Mouse (Mus musculus): ENCODE data around the gene Cobll1. TPM values are rescaled to one million over a fixed set of nuclear protein-coding genes. Genes with fewer than 3 reads are reported as not detected.
A peak's percentile ranks its signal among the peaks of the same experiment; 100 is the strongest.

Cobll1 gene
- polyA plus RNA-seq, 1 experiment from 2014 or later = 3.5 TPM

GRCm38 (mm10) chr2:65090986-65091385, 148.2 kb downstream of the Cobll1 start:
- no peak overlapping the region for H3K9ac ChIP-seq
- H3K4me3 ChIP-seq = no peak overlapping the region
- H3K36me3 ChIP-seq = no peaks in the 10 kb centered on the region
- no peaks in the 10 kb centered on the region for H3K27me3 ChIP-seq
- no peaks in the 10 kb centered on the region for H3K9me3 ChIP-seq (replicated peaks)
- ATAC-seq (ENCODE audit: low FRiP score) = no peak
- 77% methylated on average over 2 of the region's 2 CpGs for WGBS
- no peak overlapping the region for H3K4me2 ChIP-seq (replicated peaks)
- H3K27ac ChIP-seq = no peak overlapping the region
- no peaks in the 10 kb centered on the region for H3K4me1 ChIP-seq

- Histone ChIP-seq H3K9ac (no peak overlapping the region), H3K27me3 (no peaks in the 10 kb centered on the region), H3K27ac (no peak overlapping the region), H3K4me3 (no peak overlapping the region), H3K4me2 (replicated peaks) (no peak overlapping the region), H3K4me1 (no peaks in the 10 kb centered on the region), H3K9me3 (replicated peaks) (no peaks in the 10 kb centered on the region), H3K36me3 (no peaks in the 10 kb centered on the region)
- no peak for ATAC-seq (ENCODE audit: low FRiP score)
- 79% methylated on average over 3 of the region's 3 CpGs for WGBS
Observed at GRCm38 (mm10) chr2:65087197-65087596, 152.0 kb downstream of the Cobll1 start.

- no peak for ATAC-seq (ENCODE audit: low FRiP score)
- H3K36me3 ChIP-seq = no peaks in the 10 kb centered on the region
- no peaks in the 10 kb centered on the region for H3K9me3 ChIP-seq (replicated peaks)
- no peak overlapping the region for H3K4me2 ChIP-seq (replicated peaks)
- no peaks in the 10 kb centered on the region for H3K27me3 ChIP-seq
- no peak overlapping the region for H3K4me3 ChIP-seq
- H3K27ac ChIP-seq = no peak overlapping the region
- no peak overlapping the region for H3K9ac ChIP-seq
- no peaks in the 10 kb centered on the region for H3K4me1 ChIP-seq
Observed at GRCm38 (mm10) chr2:65083411-65083810, 155.8 kb downstream of the Cobll1 start.

- WGBS = 50% methylated on average over 3 of the region's 3 CpGs
- Histone ChIP-seq H3K36me3 (no peaks in the 10 kb centered on the region), H3K9ac (no peak overlapping the region), H3K27ac (no peak overlapping the region), H3K9me3 (replicated peaks) (no peaks in the 10 kb centered on the region), H3K4me2 (replicated peaks) (no peak overlapping the region), H3K4me3 (no peak overlapping the region), H3K4me1 (no peaks in the 10 kb centered on the region), H3K27me3 (no peaks in the 10 kb centered on the region)
- no peak for ATAC-seq (ENCODE audit: low FRiP score)
Observed at GRCm38 (mm10) chr2:65077544-65077943, 161.7 kb downstream of the Cobll1 start.

GRCm38 (mm10) chr2:65075840-65076239, 163.4 kb downstream of the Cobll1 start:
- no peaks in the 10 kb centered on the region for H3K27me3 ChIP-seq
- H3K36me3 ChIP-seq = no peaks in the 10 kb centered on the region
- 88% methylated on average over 5 of the region's 5 CpGs for WGBS
- H3K4me1 ChIP-seq = no peaks in the 10 kb centered on the region
- no peak overlapping the region for H3K4me3 ChIP-seq
- H3K9ac ChIP-seq = no peak overlapping the region
- no peaks in the 10 kb centered on the region for H3K9me3 ChIP-seq (replicated peaks)
- H3K4me2 ChIP-seq (replicated peaks) = no peak overlapping the region
- peak overlapping the region; percentile 35; the same call in 1 of the 2 replicates for H3K27ac ChIP-seq
- peak; percentile 16; the same call in 1 of the 2 replicates for ATAC-seq (ENCODE audit: low FRiP score)

GRCm38 (mm10) chr2:65075431-65075830, 163.8 kb downstream of the Cobll1 start:
- Histone ChIP-seq H3K36me3 (no peaks in the 10 kb centered on the region), H3K27ac (peak overlapping the region; percentile 35; the same call in 1 of the 2 replicates), H3K27me3 (no peaks in the 10 kb centered on the region), H3K9me3 (replicated peaks) (no peaks in the 10 kb centered on the region), H3K4me1 (no peaks in the 10 kb centered on the region), H3K9ac (no peak overlapping the region), H3K4me2 (replicated peaks) (no peak overlapping the region), H3K4me3 (no peak overlapping the region)
- WGBS = 68% methylated on average over 4 of the region's 4 CpGs
- peak; percentile 54 for ATAC-seq (ENCODE audit: low FRiP score)

GRCm38 (mm10) chr2:65072205-65072604, 167.0 kb downstream of the Cobll1 start:
- Histone ChIP-seq H3K4me2 (replicated peaks) (no peak overlapping the region), H3K9ac (no peak overlapping the region), H3K27me3 (no peaks in the 10 kb centered on the region), H3K4me3 (no peak overlapping the region), H3K36me3 (no peaks in the 10 kb centered on the region), H3K9me3 (replicated peaks) (no peaks in the 10 kb centered on the region), H3K4me1 (no peaks in the 10 kb centered on the region), H3K27ac (no peak overlapping the region)
- WGBS = 87% methylated on average over 3 of the region's 3 CpGs
- ATAC-seq (ENCODE audit: low FRiP score) = no peak

- Histone ChIP-seq H3K4me2 (replicated peaks) (no peak overlapping the region), H3K36me3 (no peaks in the 10 kb centered on the region), H3K9me3 (replicated peaks) (no peaks in the 10 kb centered on the region), H3K9ac (no peak overlapping the region), H3K27me3 (no peaks in the 10 kb centered on the region), H3K4me1 (no peaks in the 10 kb centered on the region), H3K4me3 (no peak overlapping the region), H3K27ac (no peak overlapping the region)
- 84% methylated on average over 2 of the region's 2 CpGs for WGBS
- ATAC-seq (ENCODE audit: low FRiP score) = no peak
Observed at GRCm38 (mm10) chr2:65053764-65054163, 185.4 kb downstream of the Cobll1 start.

GRCm38 (mm10) chr2:65052191-65053012, 186.8 kb downstream of the Cobll1 start:
- Histone ChIP-seq H3K36me3 (no peaks in the 10 kb centered on the region), H3K9me3 (replicated peaks) (no peaks in the 10 kb centered on the region), H3K4me3 (no peak overlapping the region), H3K9ac (no peak overlapping the region), H3K27ac (no peak overlapping the region), H3K4me1 (no peaks in the 10 kb centered on the region), H3K4me2 (replicated peaks) (no peak overlapping the region), H3K27me3 (no peaks in the 10 kb centered on the region)
- WGBS = 94% methylated on average over 6 of the region's 6 CpGs
- ATAC-seq (ENCODE audit: low FRiP score) = no peak

- no peaks in the 10 kb centered on the region for H3K4me1 ChIP-seq
- H3K4me3 ChIP-seq = no peak overlapping the region
- no peaks in the 10 kb centered on the region for H3K36me3 ChIP-seq
- 90% methylated on average over 3 of the region's 3 CpGs for WGBS
- ATAC-seq (ENCODE audit: low FRiP score) = no peak
- H3K27ac ChIP-seq = no peak overlapping the region
- no peak overlapping the region for H3K9ac ChIP-seq
- H3K4me2 ChIP-seq (replicated peaks) = no peak overlapping the region
- no peaks in the 10 kb centered on the region for H3K9me3 ChIP-seq (replicated peaks)
- no peaks in the 10 kb centered on the region for H3K27me3 ChIP-seq
Observed at GRCm38 (mm10) chr2:65050776-65051175, 188.4 kb downstream of the Cobll1 start.

GRCm38 (mm10) chr2:65048234-65049017, 190.8 kb downstream of the Cobll1 start:
- H3K27me3 ChIP-seq = no peaks in the 10 kb centered on the region
- no peak for ATAC-seq (ENCODE audit: low FRiP score)
- H3K9ac ChIP-seq = no peak overlapping the region
- H3K9me3 ChIP-seq (replicated peaks) = no peaks in the 10 kb centered on the region
- no peak overlapping the region for H3K27ac ChIP-seq
- no peaks in the 10 kb centered on the region for H3K36me3 ChIP-seq
- H3K4me2 ChIP-seq (replicated peaks) = no peak overlapping the region
- H3K4me1 ChIP-seq = no peaks in the 10 kb centered on the region
- H3K4me3 ChIP-seq = no peak overlapping the region
- 73% methylated on average over 6 of the region's 6 CpGs for WGBS

All from hindbrain, embryonic 12.5 days (tissue).